Mouse (Mus musculus) ES-Bruce4 (cell line): Measurements from ENCODE around the gene Ppt1. TPM values are rescaled to one million over a fixed set of nuclear protein-coding genes. Genes with fewer than 3 reads are reported as not detected.
A peak's percentile ranks its signal among the peaks of the same experiment; 100 is the strongest.

Experiments
- H3K27ac ChIP-seq: 2 replicates; pipeline ENCODE4 v1.5.1; 2012; ENCODE audit warnings: low read length, inconsistent platforms; ENCODE audit not compliant: insufficient read depth
- H3K27me3 ChIP-seq: 2 replicates; pipeline ENCODE4 v1.6.1; 2012; ENCODE audit warnings: mild to moderate bottlenecking, low read length, inconsistent platforms; ENCODE audit not compliant: control insufficient read depth, poor library complexity, insufficient read depth, severe bottlenecking
- H3K36me3 ChIP-seq: 2 replicates; pipeline ENCODE4 v1.6.1; 2012; ENCODE audit warnings: inconsistent platforms, mild to moderate bottlenecking, low read length, moderate library complexity; ENCODE audit not compliant: control insufficient read depth, poor library complexity, insufficient read depth, severe bottlenecking
- H3K4me1 ChIP-seq: one replicate; pipeline ENCODE4 v1.8.1; 2011; ENCODE audit warnings: low read length; ENCODE audit not compliant: control insufficient read depth, insufficient read depth
- H3K4me3 ChIP-seq: 2 replicates; pipeline ENCODE4 v1.5.1; 2011; ENCODE audit warnings: low read depth, mild to moderate bottlenecking, low read length
- H3K9ac ChIP-seq: 2 replicates; pipeline ENCODE4 v1.6.1; 2012; ENCODE audit warnings: low read depth, mild to moderate bottlenecking, inconsistent platforms; ENCODE audit not compliant: poor library complexity, severe bottlenecking
- H3K9me3 ChIP-seq: replicated peaks from 2 replicates; pipeline ENCODE4 v1.6.1; 2012; ENCODE audit warnings: mild to moderate bottlenecking, low read length, inconsistent platforms; ENCODE audit not compliant: control insufficient read depth, poor library complexity, insufficient read depth, severe bottlenecking
- CTCF ChIP-seq: IDR thresholded peaks from one replicate; pipeline ENCODE4 v1.8.1; 2011; ENCODE audit warnings: low read depth, low read length
- EP300 ChIP-seq: IDR thresholded peaks from 2 replicates; pipeline ENCODE4 v1.6.1; 2011; ENCODE audit warnings: low read depth, low read length; ENCODE audit not compliant: insufficient read depth
- POLR2A ChIP-seq: IDR thresholded peaks from one replicate; pipeline ENCODE4 v1.8.1; 2011; ENCODE audit warnings: low read length; ENCODE audit not compliant: insufficient read depth
- polyA plus RNA-seq: library from polyadenylated mRNA; stranded (reverse); fragments of >200 nt; gene quantifications from 2 replicates; pipeline ENCODE4 v1.2.4, GENCODE M21; 2011; ENCODE audit warnings: low read depth; ENCODE audit not compliant: missing spikeins, insufficient read depth, insufficient read length

The Ppt1 gene
- polyA plus RNA-seq, 1 experiment, result 19.9 TPM

- no peak overlapping the region for H3K9ac ChIP-seq
- H3K4me1 ChIP-seq, result no peaks in the 10 kb centered on the region
- no peak overlapping the region for H3K27ac ChIP-seq
- no peaks in the 10 kb centered on the region for H3K27me3 ChIP-seq
- no peak overlapping the region for H3K4me3 ChIP-seq
- TF ChIP-seq POLR2A, result no peak
- no peak for TF ChIP-seq EP300
- no peak for TF ChIP-seq CTCF
- no peaks in the 10 kb centered on the region for H3K9me3 ChIP-seq
- peaks cover 56% of the 10 kb centered on the region for H3K36me3 ChIP-seq
Measured at GRCm38 (mm10) chr4:122859096-122859674, 23.1 kb downstream of the Ppt1 start.

- Histone ChIP-seq H3K27me3 (no peaks in the 10 kb centered on the region), H3K36me3 (peaks cover 63% of the 10 kb centered on the region)
Measured at GRCm38 (mm10) chr4:122861836-122862235, 25.8 kb downstream of the Ppt1 start.

GRCm38 (mm10) chr4:122868041-122868440 lies 32.0 kb downstream of the Ppt1 start:
- H3K36me3 ChIP-seq, result peaks cover 71% of the 10 kb centered on the region

More at GRCm38 (mm10) chr4:122861836-122862235, 25.8 kb downstream of the Ppt1 start:
- H3K9ac ChIP-seq, result no peak overlapping the region
- no peaks in the 10 kb centered on the region for H3K9me3 ChIP-seq
- H3K27ac ChIP-seq, result no peak overlapping the region
- no peaks in the 10 kb centered on the region for H3K4me1 ChIP-seq
- H3K4me3 ChIP-seq, result no peak overlapping the region
- TF ChIP-seq POLR2A (no peak), CTCF (no peak), EP300 (no peak)

GRCm38 (mm10) chr4:122870027-122870426 lies 34.0 kb downstream of the Ppt1 start:
- no peak overlapping the region for H3K27ac ChIP-seq
- TF ChIP-seq CTCF (peak; percentile 42), EP300 (no peak)
- no peaks in the 10 kb centered on the region for H3K4me1 ChIP-seq
- no peaks in the 10 kb centered on the region for H3K9me3 ChIP-seq
- H3K9ac ChIP-seq, result no peak overlapping the region
- peaks cover 52% of the 10 kb centered on the region for H3K36me3 ChIP-seq
- H3K4me3 ChIP-seq, result no peak overlapping the region
- H3K27me3 ChIP-seq, result no peaks in the 10 kb centered on the region

More at GRCm38 (mm10) chr4:122868041-122868440, 32.0 kb downstream of the Ppt1 start:
- no peaks in the 10 kb centered on the region for H3K4me1 ChIP-seq
- H3K9me3 ChIP-seq, result no peaks in the 10 kb centered on the region
- no peak for TF ChIP-seq CTCF
- no peak for TF ChIP-seq POLR2A
- no peak for TF ChIP-seq EP300
- H3K9ac ChIP-seq, result no peak overlapping the region
- no peaks in the 10 kb centered on the region for H3K27me3 ChIP-seq
- no peak overlapping the region for H3K27ac ChIP-seq
- no peak overlapping the region for H3K4me3 ChIP-seq

- Histone ChIP-seq H3K36me3 (peaks cover 45% of the 10 kb centered on the region), H3K27ac (no peak overlapping the region), H3K9me3 (no peaks in the 10 kb centered on the region), H3K4me1 (no peaks in the 10 kb centered on the region), H3K4me3 (no peak overlapping the region), H3K9ac (no peak overlapping the region), H3K27me3 (no peaks in the 10 kb centered on the region)
- TF ChIP-seq POLR2A (no peak), CTCF (no peak), EP300 (no peak)
Measured at GRCm38 (mm10) chr4:122870741-122871140, 34.7 kb downstream of the Ppt1 start.

GRCm38 (mm10) chr4:122871269-122871668 lies 35.2 kb downstream of the Ppt1 start:
- H3K9ac ChIP-seq, result no peak overlapping the region
- H3K4me3 ChIP-seq, result no peak overlapping the region
- H3K4me1 ChIP-seq, result no peaks in the 10 kb centered on the region
- H3K9me3 ChIP-seq, result no peaks in the 10 kb centered on the region
- TF ChIP-seq POLR2A (no peak), CTCF (no peak), EP300 (no peak)
- H3K27me3 ChIP-seq, result no peaks in the 10 kb centered on the region
- no peak overlapping the region for H3K27ac ChIP-seq
- peaks cover 42% of the 10 kb centered on the region for H3K36me3 ChIP-seq
